Mouse (Mus musculus) heart, adult 2 months (tissue): ENCODE measurements around the gene Olfr373.

Source experiments
- CTCF ChIP-seq: fragments of 200-600 bp; IDR thresholded peaks from 2 replicates; pipeline ENCODE4 v1.8.1; 2022; ENCODE audit warnings: antibody characterized with exemption, mild to moderate bottlenecking, moderate library complexity
- EP300 ChIP-seq: fragments of 200-500 bp; IDR thresholded peaks from 2 replicates; pipeline ENCODE4 v1.6.1; 2011; ENCODE audit warnings: low read depth, low read length, control low read depth; ENCODE audit not compliant: insufficient read depth
- POLR2A ChIP-seq: fragments of 200-500 bp; IDR thresholded peaks from 2 replicates; pipeline ENCODE4 v1.6.1; 2011; ENCODE audit warnings: mild to moderate bottlenecking, low read depth, low read length, control low read depth; ENCODE audit not compliant: insufficient read depth

DNA sequence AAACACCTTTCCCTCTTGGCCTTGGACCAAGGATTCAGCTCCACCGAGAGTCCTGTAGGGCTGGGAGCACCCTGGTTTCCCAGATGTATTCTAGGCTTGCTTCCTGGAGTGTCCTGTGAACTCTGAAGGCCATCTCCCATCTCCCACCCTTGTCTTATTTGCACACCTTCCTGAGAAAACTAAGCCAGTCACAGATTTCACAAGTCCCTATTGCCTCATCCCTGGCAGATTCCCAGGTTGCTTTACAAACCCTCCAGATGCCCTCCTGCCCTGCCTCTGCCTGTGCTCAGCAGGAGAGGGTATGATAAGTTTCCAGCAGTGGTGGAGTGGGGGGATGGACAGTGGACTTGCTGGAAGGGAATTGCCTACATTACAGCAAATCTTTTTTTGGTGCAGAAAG, 63.1 kb downstream of the Olfr373 start:
- 0 out of 2 replicates have a peak, but pooled peaks have one; percentile 11 for TF ChIP-seq EP300
- TF ChIP-seq CTCF = no peak
- TF ChIP-seq POLR2A = 0 out of 2 replicates have a peak, but pooled peaks have one; percentile 14
